Mouse (Mus musculus) thymus, postnatal 10 days (tissue): Measurements from ENCODE around the gene Gm47429.
"Not testable (repeated sequence)": the region's sequence is repeated elsewhere in the genome, so short reads cannot be mapped to it uniquely, and the experiment has no call there.

Source experiments
- DNase-seq, 2 experiments: peaks; one replicate each; pipeline ENCODE4 v3.0.0; 2021; ENCODE audit warnings: low spot score in 2 of 2

Gene Gm47429

DNA sequence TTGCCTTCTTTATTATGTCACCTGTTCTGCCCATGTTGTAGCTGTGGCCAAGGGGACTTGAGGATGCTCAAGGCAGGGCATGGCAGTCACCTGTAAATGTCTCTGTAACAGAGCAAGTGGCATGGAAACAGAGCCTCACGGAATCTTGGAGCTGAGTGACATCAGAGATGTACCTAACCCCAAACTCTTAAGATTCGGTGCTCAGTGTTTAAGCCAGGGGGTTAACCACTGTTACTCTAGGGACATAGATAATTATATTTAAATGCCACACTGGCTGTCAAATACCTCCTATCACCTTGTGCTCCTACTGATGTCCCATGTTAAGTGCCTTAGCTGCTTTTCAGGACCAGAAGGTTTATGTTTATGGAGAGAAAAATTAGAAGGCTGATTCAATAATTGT lies at the start of gene Gm47429:
Gm47429 (minus strand) TSS at position 101 of the 400 bp plus-strand sequence.
- no peak for DNase-seq

- not testable (repeated sequence) for DNase-seq
Observed at GRCm38 (mm10) chr13:50488510-50488909, 44.8 kb upstream of the Gm47429 start.

- DNase-seq, result no peak
Observed at GRCm38 (mm10) chr13:50467007-50467406, 23.3 kb upstream of the Gm47429 start, which contains the start of gene Nutm2. Gene Nutm2, plus strand, starts transcription at chr13:50467307.

GRCm38 (mm10) chr13:50464621-50465562 lies 21.2 kb upstream of the Gm47429 start:
- no peak for DNase-seq

- not testable (repeated sequence) for DNase-seq
Observed at GRCm38 (mm10) chr13:50460433-50460832, 16.7 kb upstream of the Gm47429 start.

DNA sequence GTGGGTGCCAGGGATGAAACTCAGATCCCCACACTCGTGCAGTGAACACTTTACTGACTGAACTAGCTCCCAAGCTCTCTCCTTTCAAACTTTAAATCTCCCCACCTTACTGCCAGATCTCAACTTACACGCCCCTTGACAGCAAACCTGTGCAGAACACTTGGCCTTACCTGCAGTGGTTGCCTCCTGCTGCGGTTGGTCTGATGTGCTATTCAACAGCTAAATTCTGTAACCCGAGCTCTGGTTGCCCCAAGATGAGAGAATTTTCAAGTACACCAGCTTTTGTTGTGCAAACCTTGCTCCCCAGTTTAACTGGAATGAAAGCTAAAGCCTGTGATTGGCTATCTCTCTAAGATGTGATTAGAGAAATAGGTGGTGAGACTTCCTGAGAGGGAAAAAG lies 9.7 kb upstream of the Gm47429 start:
- no peak for DNase-seq

DNA sequence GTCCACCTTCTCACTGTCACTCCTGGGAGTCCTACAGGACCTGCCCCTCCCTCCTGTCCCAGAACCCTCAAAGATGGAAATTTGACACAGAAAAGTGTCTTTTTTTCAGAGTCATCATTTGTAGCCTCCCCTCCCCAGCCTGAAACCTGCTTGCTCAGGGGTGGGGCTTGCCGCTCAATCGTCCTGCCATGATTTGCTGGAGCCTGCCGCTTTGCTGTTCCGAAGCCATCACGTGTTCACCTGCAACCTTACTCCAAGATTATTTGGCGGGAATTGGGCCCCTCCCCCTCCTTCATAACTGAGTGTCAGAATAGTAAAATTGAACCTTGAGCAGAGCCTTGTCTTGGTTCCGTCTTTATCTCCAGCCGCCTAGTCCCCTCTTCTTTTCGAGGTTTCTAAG lies 8.6 kb upstream of the Gm47429 start:
- DNase-seq, result not testable (repeated sequence)

DNA sequence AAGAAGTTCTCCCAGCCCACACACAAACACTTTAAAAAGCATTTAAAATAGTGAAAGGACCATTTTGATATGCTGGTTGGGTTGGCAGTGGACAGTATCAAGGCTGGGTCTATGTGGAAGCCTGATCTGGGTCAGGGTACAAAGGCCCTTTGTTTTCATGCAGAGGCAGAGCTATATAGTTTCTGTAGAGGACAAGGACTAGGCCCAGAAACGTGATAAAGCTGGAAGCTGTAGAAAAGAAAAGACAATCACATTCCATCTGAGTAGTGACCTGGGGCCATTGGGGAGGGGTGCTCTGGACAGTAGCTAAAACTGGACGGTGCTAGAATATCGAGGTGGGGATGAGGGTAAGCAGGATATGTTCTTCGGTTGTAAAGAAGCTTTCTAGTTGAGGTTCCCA lies 1.5 kb upstream of the Gm47429 start:
- no peak for DNase-seq

GRCm38 (mm10) chr13:50426686-50427085 lies 17.0 kb downstream of the Gm47429 start:
- no peak for DNase-seq

- no peak for DNase-seq
Observed at GRCm38 (mm10) chr13:50424517-50424916, 19.2 kb downstream of the Gm47429 start.

DNA sequence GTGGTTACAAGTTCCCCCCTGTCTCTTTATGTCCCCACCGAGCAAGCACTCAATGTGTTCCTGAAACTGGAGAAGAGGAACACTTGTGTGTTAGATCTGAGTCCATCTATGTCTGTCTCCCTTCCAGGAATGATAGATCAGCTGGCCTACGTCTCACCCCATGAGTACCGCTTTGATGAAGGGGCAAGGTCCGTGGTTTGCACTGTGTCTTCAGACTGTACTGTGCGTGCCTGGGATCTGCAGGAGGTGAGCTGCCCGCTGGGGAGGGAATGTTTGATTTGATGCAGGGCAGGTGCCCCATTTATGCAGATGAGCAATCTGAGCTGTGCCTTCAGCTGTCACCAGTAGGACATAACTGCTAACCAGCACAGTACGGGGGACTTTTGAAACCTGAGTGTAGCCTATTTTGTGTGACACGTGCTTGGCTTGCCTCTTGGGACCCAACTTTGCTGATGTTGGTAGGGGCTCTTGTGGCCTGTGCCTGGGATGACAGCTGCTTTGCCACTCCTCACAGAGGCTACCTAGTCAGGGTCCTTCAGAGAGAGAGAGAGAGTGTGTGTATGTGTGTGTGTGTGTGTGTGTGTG lies 20.0 kb downstream of the Gm47429 start:
- DNase-seq, result no peak

GRCm38 (mm10) chr13:50418421-50418820 lies 25.3 kb downstream of the Gm47429 start:
- no peak for DNase-seq

DNA sequence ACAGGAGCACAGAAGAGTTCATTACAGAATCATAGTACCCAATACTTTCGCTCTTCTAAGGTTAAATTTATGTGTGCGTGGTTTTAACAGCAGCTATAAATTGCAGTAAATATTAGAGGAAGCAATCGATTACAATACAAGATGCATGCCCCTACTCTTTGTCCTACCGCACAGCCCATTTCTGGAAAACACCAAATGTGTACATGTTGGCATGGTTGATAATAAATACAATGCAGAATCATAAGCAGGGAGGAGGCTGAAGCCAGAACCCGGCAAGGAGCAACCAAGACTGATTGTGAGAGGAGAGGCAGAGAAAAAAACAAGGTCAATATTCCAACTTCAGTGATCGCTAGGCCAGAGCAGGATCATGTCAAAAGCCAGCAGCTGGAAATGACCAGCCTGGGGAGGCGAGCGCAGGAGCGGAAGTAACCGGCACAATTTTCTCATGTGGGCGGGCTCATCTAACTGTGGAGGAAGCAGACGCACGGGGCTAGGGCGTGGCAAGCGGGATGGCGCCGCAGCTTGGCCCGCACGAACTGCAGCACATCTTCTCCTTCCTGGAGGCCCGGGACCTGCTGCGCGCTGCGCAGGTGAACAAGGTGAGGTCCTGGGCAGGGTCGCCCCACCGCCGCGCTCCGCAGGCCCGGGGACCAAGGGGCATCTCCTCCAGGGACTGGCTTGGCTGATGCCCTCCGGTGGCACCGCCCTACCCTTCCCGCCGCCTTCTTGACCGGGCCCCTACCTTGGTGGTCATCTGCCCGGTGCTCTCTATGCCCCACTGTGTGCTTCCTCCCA lies 26.1 kb downstream of the Gm47429 start, which contains the start of gene Fbxw17:
Fbxw17 (plus strand) TSS at position 476 of the 795 bp plus-strand sequence.
- DNase-seq, result peak; percentile 55 to 58
